Mouse (Mus musculus): ENCODE results near the gene Gosr2. TPM values are rescaled to one million over a fixed set of nuclear protein-coding genes. Genes with fewer than 3 reads are reported as not detected.
"Not testable (repeated sequence)": the region's sequence is repeated elsewhere in the genome, so short reads cannot be mapped to it uniquely, and the experiment has no call there.

Gene Gosr2
- polyA plus RNA-seq, 1 experiment: 0.70 TPM

DNA sequence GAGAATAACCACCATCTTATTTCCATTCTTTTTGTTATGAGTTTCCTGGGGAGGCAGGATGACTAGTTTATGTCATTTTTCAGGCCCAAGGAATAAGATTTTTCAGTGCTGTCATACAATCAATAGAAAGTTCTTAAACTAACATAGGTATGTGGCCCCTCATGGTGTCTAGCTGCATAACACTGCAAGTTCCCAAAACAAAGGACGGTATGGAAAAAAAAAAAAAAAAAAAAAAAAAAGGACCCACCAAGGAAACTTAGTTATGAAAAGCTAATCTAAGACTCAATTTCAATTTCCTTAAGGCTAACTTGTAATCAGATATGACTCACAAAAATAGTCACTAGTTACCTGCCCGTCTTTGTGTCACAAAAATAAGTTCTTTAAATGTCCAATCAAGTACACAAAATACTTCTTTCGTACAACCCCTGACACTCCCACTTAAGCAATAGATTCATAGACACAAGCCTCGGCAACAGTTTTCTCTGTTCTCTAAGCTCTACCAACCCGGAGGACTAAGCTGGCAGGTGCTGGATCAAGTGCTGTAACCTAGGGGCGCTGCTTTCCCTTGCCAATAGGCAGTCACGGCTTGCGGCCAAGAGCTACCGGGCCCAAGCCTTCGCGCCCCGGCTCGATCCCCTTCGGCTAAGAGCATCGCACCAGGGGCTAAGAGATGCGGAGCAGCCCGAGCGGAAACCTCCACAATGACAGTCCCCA lies 690 bp downstream of the Gosr2 start:
- H3K36me3 ChIP-seq (ENCODE audit: control insufficient read depth): peaks cover 10% of the 10 kb centered on the region
- H3K9me3 ChIP-seq (ENCODE audit: control insufficient read depth, low read length): no peaks in the 10 kb centered on the region
- H3K27me3 ChIP-seq (ENCODE audit: control insufficient read depth): no peaks in the 10 kb centered on the region
- peak overlapping the region; percentile 88 for H3K4me3 ChIP-seq (replicated peaks)
- peaks cover 25% of the 10 kb centered on the region for H3K4me1 ChIP-seq (ENCODE audit: control insufficient read depth)
- TF ChIP-seq GATA1 (IDR thresholded peaks at IDR 0.05; ENCODE audit: low read length) (no peak), TAL1 (IDR thresholded peaks at IDR 0.05; ENCODE audit: low read length) (no peak)

DNA sequence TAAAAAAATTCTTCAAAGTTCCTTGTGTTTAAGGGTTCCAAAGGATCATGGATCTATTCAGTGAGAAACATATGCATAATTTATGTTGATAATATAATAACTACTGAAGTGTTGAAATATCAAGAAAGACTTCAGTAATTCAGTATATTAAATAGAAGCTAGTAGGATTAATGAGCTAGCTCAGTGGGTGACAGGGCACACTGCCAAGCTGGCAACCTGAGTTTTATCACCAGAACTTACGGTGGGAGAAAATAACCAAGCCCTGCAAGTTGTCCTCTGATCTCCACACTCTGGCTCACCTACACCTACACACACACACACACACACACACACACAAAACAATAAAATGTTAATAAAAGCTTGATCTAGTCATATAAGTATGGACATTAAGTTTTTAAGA lies 4.5 kb downstream of the Gosr2 start:
- H3K4me3 ChIP-seq (replicated peaks): no peak overlapping the region
- H3K4me1 ChIP-seq (ENCODE audit: control insufficient read depth): peaks cover 22% of the 10 kb centered on the region
- TF ChIP-seq GATA1 (IDR thresholded peaks at IDR 0.05; ENCODE audit: low read length): no peak
- TF ChIP-seq TAL1 (IDR thresholded peaks at IDR 0.05; ENCODE audit: low read length): no peak
- no peaks in the 10 kb centered on the region for H3K9me3 ChIP-seq (ENCODE audit: control insufficient read depth, low read length)
- H3K27me3 ChIP-seq (ENCODE audit: control insufficient read depth): no peaks in the 10 kb centered on the region
- H3K36me3 ChIP-seq (ENCODE audit: control insufficient read depth): peaks cover 29% of the 10 kb centered on the region

- TF ChIP-seq GATA1 (IDR thresholded peaks at IDR 0.05; ENCODE audit: low read length) (no peak), TAL1 (IDR thresholded peaks at IDR 0.05; ENCODE audit: low read length) (no peak)
- Histone ChIP-seq H3K4me1 (ENCODE audit: control insufficient read depth) (peaks cover 11% of the 10 kb centered on the region), H3K36me3 (ENCODE audit: control insufficient read depth) (peaks cover 49% of the 10 kb centered on the region), H3K4me3 (replicated peaks) (no peak overlapping the region), H3K9me3 (ENCODE audit: control insufficient read depth, low read length) (no peaks in the 10 kb centered on the region), H3K27me3 (ENCODE audit: control insufficient read depth) (no peaks in the 10 kb centered on the region)
Observed at GRCm38 (mm10) chr11:103691036-103691435, 6.7 kb downstream of the Gosr2 start.

GRCm38 (mm10) chr11:103688980-103689378 lies 8.7 kb downstream of the Gosr2 start:
- Histone ChIP-seq H3K27me3 (ENCODE audit: control insufficient read depth) (no peaks in the 10 kb centered on the region), H3K36me3 (ENCODE audit: control insufficient read depth) (peaks cover 59% of the 10 kb centered on the region), H3K4me1 (ENCODE audit: control insufficient read depth) (peaks cover 2% of the 10 kb centered on the region; the same call in 1 of the 2 replicates), H3K4me3 (replicated peaks) (no peak overlapping the region), H3K9me3 (ENCODE audit: control insufficient read depth, low read length) (no peaks in the 10 kb centered on the region)
- no peak for TF ChIP-seq TAL1 (IDR thresholded peaks at IDR 0.05; ENCODE audit: low read length)
- TF ChIP-seq GATA1 (IDR thresholded peaks at IDR 0.05; ENCODE audit: low read length): no peak

GRCm38 (mm10) chr11:103688271-103688979 lies 9.3 kb downstream of the Gosr2 start:
- TF ChIP-seq TAL1 (IDR thresholded peaks at IDR 0.05; ENCODE audit: low read length) (no peak), GATA1 (IDR thresholded peaks at IDR 0.05; ENCODE audit: low read length) (no peak)
- no peak overlapping the region for H3K4me3 ChIP-seq (replicated peaks)

GRCm38 (mm10) chr11:103686706-103687105 lies 11.0 kb downstream of the Gosr2 start:
- Histone ChIP-seq H3K27me3 (ENCODE audit: control insufficient read depth) (no peaks in the 10 kb centered on the region), H3K9me3 (ENCODE audit: control insufficient read depth, low read length) (no peaks in the 10 kb centered on the region), H3K36me3 (ENCODE audit: control insufficient read depth) (peaks cover 82% of the 10 kb centered on the region), H3K4me1 (ENCODE audit: control insufficient read depth) (peaks cover 2% of the 10 kb centered on the region; the same call in 1 of the 2 replicates), H3K4me3 (replicated peaks) (no peak overlapping the region)
- no peak for TF ChIP-seq TAL1 (IDR thresholded peaks at IDR 0.05; ENCODE audit: low read length)

More at GRCm38 (mm10) chr11:103688271-103688979, 9.3 kb downstream of the Gosr2 start:
- H3K36me3 ChIP-seq (ENCODE audit: control insufficient read depth): peaks cover 65% of the 10 kb centered on the region
- peaks cover 2% of the 10 kb centered on the region; the same call in 1 of the 2 replicates for H3K4me1 ChIP-seq (ENCODE audit: control insufficient read depth)
- no peaks in the 10 kb centered on the region for H3K9me3 ChIP-seq (ENCODE audit: control insufficient read depth, low read length)
- no peaks in the 10 kb centered on the region for H3K27me3 ChIP-seq (ENCODE audit: control insufficient read depth)

- no peaks in the 10 kb centered on the region for H3K27me3 ChIP-seq (ENCODE audit: control insufficient read depth)
- H3K4me1 ChIP-seq (ENCODE audit: control insufficient read depth): peaks cover 2% of the 10 kb centered on the region; the same call in 1 of the 2 replicates
- no peak overlapping the region for H3K4me3 ChIP-seq (replicated peaks)
- TF ChIP-seq GATA1 (IDR thresholded peaks at IDR 0.05; ENCODE audit: low read length): no peak
- TF ChIP-seq TAL1 (IDR thresholded peaks at IDR 0.05; ENCODE audit: low read length): no peak
- H3K36me3 ChIP-seq (ENCODE audit: control insufficient read depth): peaks cover 95% of the 10 kb centered on the region
- no peaks in the 10 kb centered on the region for H3K9me3 ChIP-seq (ENCODE audit: control insufficient read depth, low read length)
Observed at GRCm38 (mm10) chr11:103685261-103685736, 12.4 kb downstream of the Gosr2 start.

- no peak overlapping the region for H3K4me3 ChIP-seq (replicated peaks)
- peaks cover 95% of the 10 kb centered on the region for H3K36me3 ChIP-seq (ENCODE audit: control insufficient read depth)
- no peaks in the 10 kb centered on the region for H3K4me1 ChIP-seq (ENCODE audit: control insufficient read depth)
- TF ChIP-seq TAL1 (IDR thresholded peaks at IDR 0.05; ENCODE audit: low read length) (no peak), GATA1 (IDR thresholded peaks at IDR 0.05; ENCODE audit: low read length) (no peak)
- no peaks in the 10 kb centered on the region for H3K9me3 ChIP-seq (ENCODE audit: control insufficient read depth, low read length)
- no peaks in the 10 kb centered on the region for H3K27me3 ChIP-seq (ENCODE audit: control insufficient read depth)
Observed at GRCm38 (mm10) chr11:103683667-103684334, 13.9 kb downstream of the Gosr2 start.

DNA sequence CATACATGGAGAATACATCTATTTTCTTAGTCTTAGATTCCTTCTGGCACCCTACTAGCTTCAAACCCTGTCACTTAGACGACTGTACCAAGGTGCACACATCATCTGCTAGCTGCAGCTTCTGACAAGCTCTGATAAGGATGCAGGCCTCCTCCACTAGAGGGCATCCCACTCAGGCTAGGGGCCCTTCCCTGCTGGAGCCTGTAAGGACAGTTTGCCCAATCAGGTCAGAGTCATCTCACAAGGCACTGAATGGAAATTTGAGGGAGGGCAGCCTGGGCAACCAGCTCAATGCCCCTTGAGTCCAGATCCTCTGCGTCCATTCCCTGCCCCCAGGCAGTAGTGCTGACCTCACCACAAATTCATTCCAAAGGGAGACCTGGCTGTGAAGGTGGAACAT lies 20.7 kb downstream of the Gosr2 start:
- not testable (repeated sequence) for H3K4me1 ChIP-seq (ENCODE audit: control insufficient read depth); H3K27me3 ChIP-seq (ENCODE audit: control insufficient read depth); H3K4me3 ChIP-seq (replicated peaks); H3K9me3 ChIP-seq (ENCODE audit: control insufficient read depth, low read length)
- H3K36me3 ChIP-seq (ENCODE audit: control insufficient read depth): peaks cover 67% of the 10 kb centered on the region
